In genomic region chr7:144940003-144940571, GRCm38 (mm10) we compare ENCODE assay signal across 8 mouse cellular contexts. TPM values are rescaled to one million over a fixed set of nuclear protein-coding genes. Genes with fewer than 3 reads are reported as not detected.
DNase-seq lines count a peak whose midpoint lies in the region; ATAC-seq and TF ChIP-seq lines count a peak whose summit lies in the region.

No protein-coding gene starts in this region.

- H3K9ac ChIP-seq in heart, embryonic 15.5 days, result peak overlapping the region; percentile 73
- peak overlapping the region; percentile 89 for H3K9ac ChIP-seq in limb, embryonic 12.5 days (replicated peaks)
- H3K9ac ChIP-seq in neural tube, embryonic 12.5 days, result peak overlapping the region; percentile 40; the same call in 1 of the 2 replicates

- H3K27ac ChIP-seq in bone marrow macrophage, adult 2 months (ENCODE audit: insufficient read depth, low read depth, low read length), result peak overlapping the region; percentile 93
- H3K27ac ChIP-seq in heart, embryonic 15.5 days, result peak overlapping the region; percentile 92
- H3K27ac ChIP-seq in limb, embryonic 12.5 days, result peak overlapping the region; percentile 97
- H3K27ac ChIP-seq in neural tube, embryonic 12.5 days, result 0 out of 2 replicates have a peak overlapping the region, but pooled peaks have one; percentile 39
- no peak overlapping the region for H3K27ac ChIP-seq in thymus, adult 2 months (ENCODE audit: control insufficient read depth, insufficient read depth, low read length)

- under 1% methylated on average over 22 of the region's 22 CpGs for WGBS in heart, embryonic 15.5 days
- 1% methylated on average over 22 of the region's 22 CpGs for WGBS in limb, embryonic 12.5 days
- WGBS in neural tube, embryonic 12.5 days, result under 1% methylated on average over 22 of the region's 22 CpGs
- 2% methylated on average over 22 of the region's 22 CpGs for WGBS in thymus, adult 2 months

- H3K4me2 ChIP-seq in heart, embryonic 15.5 days, result peak overlapping the region; percentile 87
- H3K4me2 ChIP-seq in limb, embryonic 12.5 days, result peak overlapping the region; percentile 91
- H3K4me2 ChIP-seq in neural tube, embryonic 12.5 days (replicated peaks), result peak overlapping the region; percentile 80

- H3K36me3 ChIP-seq in heart, embryonic 15.5 days, result peaks cover 9% of the 10 kb centered on the region; the same call in 1 of the 2 replicates
- peaks cover 22% of the 10 kb centered on the region for H3K36me3 ChIP-seq in limb, embryonic 12.5 days
- H3K36me3 ChIP-seq in neural tube, embryonic 12.5 days, result peaks cover 10% of the 10 kb centered on the region
- no peaks in the 10 kb centered on the region for H3K36me3 ChIP-seq in thymus, adult 2 months (ENCODE audit: control insufficient read depth, insufficient read depth, low read length)

- no peak for TF ChIP-seq CTCF in bone marrow macrophage, adult 2 months (IDR thresholded peaks at IDR 0.05; ENCODE audit: low read depth, low read length)
- TF ChIP-seq CTCF in thymus, adult 2 months (IDR thresholded peaks at IDR 0.05; ENCODE audit: borderline replicate concordance, control insufficient read depth, extremely low read depth, insufficient read depth, low read length, poor library complexity), result no peak

- peak overlapping the region; percentile 66 for H3K4me3 ChIP-seq in bone marrow macrophage, adult 2 months (ENCODE audit: insufficient read depth, low read length)
- peak overlapping the region; percentile 72 for H3K4me3 ChIP-seq in heart, embryonic 15.5 days
- H3K4me3 ChIP-seq in limb, embryonic 12.5 days (replicated peaks), result peak overlapping the region; percentile 78
- peak overlapping the region; percentile 61 for H3K4me3 ChIP-seq in neural tube, embryonic 12.5 days
- no peak overlapping the region for H3K4me3 ChIP-seq in thymus, adult 2 months (ENCODE audit: control insufficient read depth, insufficient read depth, low read length)

- no peak for ATAC-seq in heart, embryonic 15.5 days (replicated peaks; ENCODE audit: insufficient number of reproducible peaks, insufficient read depth, low FRiP score, low read depth)
- 0 out of 2 replicates have a peak, but pooled peaks have one; percentile 15 for ATAC-seq in limb, embryonic 12.5 days (ENCODE audit: insufficient number of reproducible peaks, insufficient read depth, low FRiP score, low TSS enrichment, low read depth)
- no peak for ATAC-seq in neural tube, embryonic 12.5 days (ENCODE audit: low FRiP score, low read depth)

- peak; percentile 8 for DNase-seq in cerebellum, adult 9-10 months
- no peak for DNase-seq in cerebellum, adult 18-20 months
- DNase-seq in thymus, postnatal 14 days, result no peak
- no peak for DNase-seq in thymus, adult 2 months

- H3K27me3 ChIP-seq in heart, embryonic 15.5 days, result no peaks in the 10 kb centered on the region
- no peaks in the 10 kb centered on the region for H3K27me3 ChIP-seq in limb, embryonic 12.5 days
- peaks cover 27% of the 10 kb centered on the region for H3K27me3 ChIP-seq in neural tube, embryonic 12.5 days (replicated peaks)
- H3K27me3 ChIP-seq in thymus, adult 2 months (ENCODE audit: control insufficient read depth, insufficient read depth, low read length), result peaks cover 19% of the 10 kb centered on the region

- no peaks in the 10 kb centered on the region for H3K9me3 ChIP-seq in heart, embryonic 15.5 days (replicated peaks)
- H3K9me3 ChIP-seq in limb, embryonic 12.5 days, result no peaks in the 10 kb centered on the region
- no peaks in the 10 kb centered on the region for H3K9me3 ChIP-seq in neural tube, embryonic 12.5 days

- no peak for TF ChIP-seq POLR2A in bone marrow macrophage, adult 2 months (IDR thresholded peaks at IDR 0.05; ENCODE audit: borderline replicate concordance, low read depth, low read length)
- no peak for TF ChIP-seq POLR2A in thymus, adult 2 months (IDR thresholded peaks at IDR 0.05; ENCODE audit: control insufficient read depth, extremely low read depth, insufficient read depth, low read length, poor library complexity)

- H3K4me1 ChIP-seq in bone marrow macrophage, adult 2 months (ENCODE audit: control insufficient read depth, insufficient read depth, low read length), result peaks cover 9% of the 10 kb centered on the region
- peaks cover 54% of the 10 kb centered on the region for H3K4me1 ChIP-seq in heart, embryonic 15.5 days (replicated peaks)
- peaks cover 47% of the 10 kb centered on the region for H3K4me1 ChIP-seq in limb, embryonic 12.5 days (replicated peaks)
- H3K4me1 ChIP-seq in neural tube, embryonic 12.5 days, result peaks cover 61% of the 10 kb centered on the region
- peaks cover 20% of the 10 kb centered on the region for H3K4me1 ChIP-seq in thymus, adult 2 months (replicated peaks; ENCODE audit: control insufficient read depth, insufficient read depth, low read length)

RNA-seq across cellular contexts. Expression of gene Ccnd1, which starts 0.4 kb away (rescaled TPM):
- 31.4 and 31.9 TPM in 2 replicates for polyA plus RNA-seq in bone marrow macrophage, adult 2 months (2012; ENCODE audit: insufficient read depth, insufficient read length, missing spikeins)
- 57.2 and 57.4 TPM in 2 replicates for polyA plus RNA-seq in heart, embryonic 15.5 days (2015; fragmentation: Nextera tagmentation; extraction: Ambion mirVana)
- polyA plus RNA-seq in limb, embryonic 12.5 days (2016; fragmentation: Nextera tagmentation; extraction: Ambion mirVana), result 165 and 178 TPM in 2 replicates
- 140 and 159 TPM in 2 replicates for polyA plus RNA-seq in neural tube, embryonic 12.5 days (2016; fragmentation: Nextera tagmentation; extraction: Ambion mirVana)
- 14.4 and 21.7 TPM in 2 replicates for polyA plus RNA-seq in thymus, adult 2 months (2012; rRNA removed)

RNA-seq across cellular contexts. Expression of gene LTO1, which starts 25.2 kb away (rescaled TPM):
- 21.5 and 30.3 TPM in 2 replicates for polyA plus RNA-seq in bone marrow macrophage, adult 2 months (2012; ENCODE audit: insufficient read depth, insufficient read length, missing spikeins)
- 19.8 and 21.6 TPM in 2 replicates for polyA plus RNA-seq in heart, embryonic 15.5 days (2015; fragmentation: Nextera tagmentation; extraction: Ambion mirVana)
- 26.1 and 27.9 TPM in 2 replicates for polyA plus RNA-seq in limb, embryonic 12.5 days (2016; fragmentation: Nextera tagmentation; extraction: Ambion mirVana)
- polyA plus RNA-seq in neural tube, embryonic 12.5 days (2016; fragmentation: Nextera tagmentation; extraction: Ambion mirVana), result 34.6 and 36.7 TPM in 2 replicates
- polyA plus RNA-seq in thymus, adult 2 months (2012; rRNA removed), result 23.5 and 26.6 TPM in 2 replicates

RNA-seq across cellular contexts. Expression of gene Fgf15, which starts 43.8 kb away (rescaled TPM):
- not detected in 2 replicates for polyA plus RNA-seq in bone marrow macrophage, adult 2 months (2012; ENCODE audit: insufficient read depth, insufficient read length, missing spikeins)
- 0.11 TPM in 1 of 2 replicates, not detected in the other for polyA plus RNA-seq in heart, embryonic 15.5 days (2015; fragmentation: Nextera tagmentation; extraction: Ambion mirVana)
- polyA plus RNA-seq in limb, embryonic 12.5 days (2016; fragmentation: Nextera tagmentation; extraction: Ambion mirVana), result 0.42 and 0.76 TPM in 2 replicates
- polyA plus RNA-seq in neural tube, embryonic 12.5 days (2016; fragmentation: Nextera tagmentation; extraction: Ambion mirVana), result 48.1 and 59.1 TPM in 2 replicates
- polyA plus RNA-seq in thymus, adult 2 months (2012; rRNA removed), result 0.40 and 0.42 TPM in 2 replicates

Comparison
In these comparisons a context has a peak if more than half of its experiments do, and no peak if none do; other contexts are left out.
1. RNA of gene Fgf15, which starts 43.8 kb away (polyA plus RNA-seq): 48.1 to 59.1 TPM in neural tube, embryonic 12.5 days; 0.42 to 0.76 TPM in limb, embryonic 12.5 days, 0.40 to 0.42 TPM in thymus, adult 2 months, not detected in bone marrow macrophage, adult 2 months and 0.11 TPM in heart, embryonic 15.5 days; every median in the first group is over 10 times any median in the second.
2. Peak in every context shown above with its lines, with median percentiles within 50 percentile points of each other: H3K4me2 ChIP-seq and H3K9ac ChIP-seq.